Mouse (Mus musculus) embryonic facial prominence, embryonic 10.5 days (tissue): ENCODE results near the gene Abca7. TPM values are rescaled to one million over a fixed set of nuclear protein-coding genes. Genes with fewer than 3 reads are reported as not detected.
"Not testable (repeated sequence)": the region's sequence is repeated elsewhere in the genome, so short reads cannot be mapped to it uniquely, and the experiment has no call there.

Experiments used
- DNase-seq: peaks from one replicate; pipeline ENCODE4 v3.0.0-alpha.2; 2017; ENCODE audit warnings: low spot score
- H3K27ac ChIP-seq: fragments of 300-500 bp; sonication (generic); replicated peaks from 2 replicates; pipeline ENCODE4 v1.5.1; 2016; ENCODE audit warnings: mild to moderate bottlenecking
- H3K27me3 ChIP-seq: fragments of 300-500 bp; sonication (generic); replicated peaks from 2 replicates; pipeline ENCODE4 v1.6.1; 2016; ENCODE audit warnings: low read depth, mild to moderate bottlenecking; ENCODE audit not compliant: poor library complexity, severe bottlenecking
- H3K36me3 ChIP-seq: fragments of 300-500 bp; sonication (generic); replicated peaks from 2 replicates; pipeline ENCODE4 v1.6.1; 2016; ENCODE audit warnings: mild to moderate bottlenecking, moderate library complexity
- H3K4me1 ChIP-seq: fragments of 300-500 bp; sonication (generic); 2 replicates; pipeline ENCODE4 v1.6.1; 2016
- H3K4me3 ChIP-seq: fragments of 300-500 bp; sonication (generic); 2 replicates; pipeline ENCODE4 v1.5.1; 2016; ENCODE audit warnings: mild to moderate bottlenecking, moderate library complexity
- H3K9me3 ChIP-seq: fragments of 300-500 bp; sonication (generic); 2 replicates; pipeline ENCODE4 v1.6.1; 2016; ENCODE audit warnings: mild to moderate bottlenecking
- WGBS: fragments of 180-500 bp; shearing (Covaris S2); methylation state at CpG from one replicate; pipeline ENCODE4 v1.1.7; 2016; 5-methylcytosine and 5-hydroxymethylcytosine counted together
- polyA plus RNA-seq: library from polyadenylated mRNA; unstranded; fragments of >200 nt; fragmentation: Nextera tagmentation; extraction: Ambion mirVana; gene quantifications from 2 replicates; pipeline ENCODE4 v1.2.1, GENCODE M21; 2016

Gene Abca7
- polyA plus RNA-seq, 1 experiment from 2014 or later: 3.2 TPM

GRCm38 (mm10) chr10:80028521-80028846 is 32.2 kb downstream of the Abca7 start:
- Histone ChIP-seq H3K27ac (no peak overlapping the region), H3K9me3 (no peaks in the 10 kb centered on the region), H3K4me3 (no peak overlapping the region), H3K27me3 (no peaks in the 10 kb centered on the region), H3K36me3 (peaks cover 49% of the 10 kb centered on the region), H3K4me1 (peaks cover 16% of the 10 kb centered on the region; the same call in 1 of the 2 replicates)
- no peak for DNase-seq
- 93% methylated on average over 13 of the region's 13 CpGs for WGBS

GRCm38 (mm10) chr10:80030191-80030590 is 33.9 kb downstream of the Abca7 start:
- Histone ChIP-seq H3K27ac (no peak overlapping the region), H3K4me1 (peaks cover 22% of the 10 kb centered on the region; the same call in 1 of the 2 replicates)

DNA sequence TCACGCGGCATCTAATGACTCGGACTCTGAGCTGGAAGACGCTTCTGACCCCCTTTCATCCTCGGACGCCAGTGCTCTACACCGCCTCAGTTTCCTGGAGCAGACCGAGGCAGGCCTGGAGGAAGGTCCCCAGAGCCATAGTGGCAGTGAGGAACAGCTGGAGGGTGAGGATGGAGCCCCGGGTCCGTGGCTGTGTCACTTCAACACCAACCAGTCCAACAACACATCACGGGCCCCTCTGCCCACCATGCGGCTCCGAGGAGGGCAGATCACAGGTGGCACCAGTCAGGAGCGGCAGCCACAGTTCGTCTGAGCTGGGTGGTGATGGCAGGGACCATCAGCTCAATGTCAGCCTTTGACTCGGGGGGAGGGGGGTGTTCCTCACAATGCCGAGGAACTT is 34.4 kb downstream of the Abca7 start:
- no peak for DNase-seq
- Histone ChIP-seq H3K4me3 (no peak overlapping the region), H3K27ac (no peak overlapping the region), H3K27me3 (no peaks in the 10 kb centered on the region), H3K4me1 (peaks cover 18% of the 10 kb centered on the region; the same call in 1 of the 2 replicates), H3K36me3 (peaks cover 58% of the 10 kb centered on the region), H3K9me3 (no peaks in the 10 kb centered on the region)
- WGBS: 90% methylated on average over 17 of the region's 17 CpGs

More at GRCm38 (mm10) chr10:80030191-80030590, 33.9 kb downstream of the Abca7 start:
- Histone ChIP-seq H3K27me3 (no peaks in the 10 kb centered on the region), H3K36me3 (peaks cover 53% of the 10 kb centered on the region), H3K4me3 (no peak overlapping the region), H3K9me3 (no peaks in the 10 kb centered on the region)
- DNase-seq: no peak
- WGBS: 89% methylated on average over 9 of the region's 9 CpGs

DNA sequence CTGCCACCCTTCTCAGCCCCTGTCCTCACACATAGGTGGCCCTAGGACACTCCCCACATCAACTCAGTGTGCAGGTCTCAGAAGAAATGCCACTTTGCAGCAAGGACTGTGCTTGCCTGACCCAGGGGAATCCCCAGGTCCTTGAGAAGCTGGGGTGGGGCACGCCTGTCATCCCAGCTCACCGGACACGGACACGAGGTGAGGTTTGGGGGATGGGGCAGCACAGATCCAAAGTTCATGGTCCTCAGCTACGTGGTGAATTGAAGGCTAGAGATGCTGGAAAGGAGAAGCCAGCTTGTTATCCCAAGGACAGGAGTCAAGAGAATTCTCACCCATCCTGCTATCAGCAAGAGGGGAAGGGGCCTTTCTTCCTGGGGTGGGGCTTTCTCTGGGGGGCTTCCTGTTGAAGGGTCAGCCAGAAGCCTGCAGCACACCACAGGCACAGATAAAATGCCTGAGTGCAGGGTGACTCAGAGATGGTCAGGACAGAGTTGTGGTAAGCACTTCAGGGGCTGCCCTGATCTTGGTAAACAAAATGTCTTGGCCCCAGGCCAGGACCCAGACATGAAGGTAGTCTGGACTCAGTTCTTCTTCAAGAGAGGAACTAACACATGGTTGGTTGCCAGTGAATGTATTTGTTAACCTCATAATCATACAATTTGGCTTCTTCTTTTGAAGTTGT is 36.6 kb downstream of the Abca7 start:
- peak overlapping the region; percentile 5; the same call in 1 of the 2 replicates for H3K27ac ChIP-seq
- H3K36me3 ChIP-seq: peaks cover 62% of the 10 kb centered on the region
- WGBS: 74% methylated on average over 5 of the region's 5 CpGs

GRCm38 (mm10) chr10:80033511-80034391 is 37.5 kb downstream of the Abca7 start:
- DNase-seq: peak; percentile 39
- whole genome bisulfite sequencing: 50% methylated on average over 9 of the region's 9 CpGs
- peaks cover 62% of the 10 kb centered on the region for H3K36me3 ChIP-seq
- no peaks in the 10 kb centered on the region for H3K27me3 ChIP-seq
- H3K27ac ChIP-seq: no peak overlapping the region
- 0 out of 2 replicates have a peak overlapping the region, but pooled peaks have one; percentile 0 for H3K4me3 ChIP-seq
- H3K9me3 ChIP-seq: no peaks in the 10 kb centered on the region
- H3K4me1 ChIP-seq: peaks cover 23% of the 10 kb centered on the region

More for the DNA sequence above, 36.6 kb downstream of the Abca7 start:
- peaks cover 15% of the 10 kb centered on the region for H3K4me1 ChIP-seq
- H3K9me3 ChIP-seq: no peaks in the 10 kb centered on the region
- no peak for DNase-seq
- H3K27me3 ChIP-seq: no peaks in the 10 kb centered on the region
- H3K4me3 ChIP-seq: no peak overlapping the region

DNA sequence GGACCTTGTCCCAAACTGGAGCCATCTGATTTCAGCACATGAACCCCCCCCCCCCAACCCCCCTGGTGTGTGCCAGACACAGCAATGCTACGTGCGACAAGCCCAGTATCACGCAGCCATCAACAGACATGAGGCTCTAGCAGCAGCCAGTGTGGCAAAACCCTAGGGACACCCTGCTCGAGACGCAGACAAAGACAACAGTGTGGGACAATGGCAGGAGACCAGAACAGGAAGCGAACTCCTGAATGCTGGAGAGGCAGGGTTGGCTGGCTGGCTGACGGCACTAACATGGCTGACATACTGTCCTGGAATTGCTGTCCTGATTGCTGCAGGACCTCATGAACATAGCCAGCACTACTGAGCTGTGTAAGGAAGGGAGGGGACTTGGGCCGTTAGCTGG is 38.9 kb downstream of the Abca7 start:
- Histone ChIP-seq H3K27ac (no peak overlapping the region), H3K36me3 (peaks cover 51% of the 10 kb centered on the region)
- no peak for DNase-seq

GRCm38 (mm10) chr10:80035686-80036085 is 39.4 kb downstream of the Abca7 start:
- no peaks in the 10 kb centered on the region for H3K9me3 ChIP-seq
- 93% methylated on average over 5 of the region's 5 CpGs for WGBS
- H3K4me3 ChIP-seq: no peak overlapping the region
- no peak overlapping the region for H3K27ac ChIP-seq
- peaks cover 28% of the 10 kb centered on the region for H3K4me1 ChIP-seq
- H3K36me3 ChIP-seq: peaks cover 49% of the 10 kb centered on the region
- no peak for DNase-seq
- no peaks in the 10 kb centered on the region for H3K27me3 ChIP-seq

More for the DNA sequence above, 38.9 kb downstream of the Abca7 start:
- no peak overlapping the region for H3K4me3 ChIP-seq
- H3K27me3 ChIP-seq: no peaks in the 10 kb centered on the region
- H3K9me3 ChIP-seq: no peaks in the 10 kb centered on the region
- 81% methylated on average over 8 of the region's 8 CpGs for WGBS
- peaks cover 28% of the 10 kb centered on the region for H3K4me1 ChIP-seq

DNA sequence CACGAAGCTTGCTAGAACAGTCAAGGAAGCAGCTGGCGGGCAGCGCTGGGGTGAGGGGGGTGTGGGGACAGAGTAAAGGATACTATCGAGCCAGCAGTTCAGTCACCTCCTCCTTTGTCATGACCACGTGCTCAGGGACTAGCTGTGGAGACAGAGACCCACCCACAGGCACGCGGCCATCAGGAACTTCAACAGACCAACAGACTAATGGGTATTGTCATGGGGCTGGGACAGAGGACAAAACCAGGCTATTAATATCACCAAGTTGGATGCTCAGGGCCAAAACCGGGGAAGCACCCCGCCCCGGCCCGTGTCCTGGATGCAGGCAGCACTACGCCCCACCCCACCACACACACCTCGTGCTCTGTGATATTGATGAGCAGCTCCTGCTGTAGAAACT is 40.5 kb downstream of the Abca7 start:
- peaks cover 28% of the 10 kb centered on the region for H3K4me1 ChIP-seq
- H3K27me3 ChIP-seq: no peaks in the 10 kb centered on the region
- no peak overlapping the region for H3K4me3 ChIP-seq
- no peak overlapping the region for H3K27ac ChIP-seq
- no peak for DNase-seq
- WGBS: 93% methylated on average over 13 of the region's 13 CpGs
- no peaks in the 10 kb centered on the region for H3K9me3 ChIP-seq
- H3K36me3 ChIP-seq: peaks cover 43% of the 10 kb centered on the region

GRCm38 (mm10) chr10:80039559-80039979 is 43.3 kb downstream of the Abca7 start, which contains the start of gene Polr2e:
Gene Polr2e (minus strand): TSS chr10:80039795.
- peak within 1 kb of the TSS; percentile 86 for H3K27ac ChIP-seq
- no peaks in the 10 kb centered on the region for H3K27me3 ChIP-seq
- DNase-seq: peak; percentile 98
- WGBS: under 1% methylated on average over 40 of the region's 40 CpGs
- peaks cover 40% of the 10 kb centered on the region for H3K36me3 ChIP-seq
- peak within 1 kb of the TSS; percentile 81 for H3K4me3 ChIP-seq
- no peaks in the 10 kb centered on the region for H3K9me3 ChIP-seq
- peaks cover 22% of the 10 kb centered on the region for H3K4me1 ChIP-seq

GRCm38 (mm10) chr10:80041409-80042060 is 45.2 kb downstream of the Abca7 start:
- H3K27ac ChIP-seq, H3K4me3 ChIP-seq, H3K9me3 ChIP-seq, H3K27me3 ChIP-seq, DNase-seq: not testable (repeated sequence)
- 84% methylated on average over 8 of the region's 8 CpGs for WGBS
- peaks cover 21% of the 10 kb centered on the region for H3K36me3 ChIP-seq
- peaks cover 23% of the 10 kb centered on the region for H3K4me1 ChIP-seq

DNA sequence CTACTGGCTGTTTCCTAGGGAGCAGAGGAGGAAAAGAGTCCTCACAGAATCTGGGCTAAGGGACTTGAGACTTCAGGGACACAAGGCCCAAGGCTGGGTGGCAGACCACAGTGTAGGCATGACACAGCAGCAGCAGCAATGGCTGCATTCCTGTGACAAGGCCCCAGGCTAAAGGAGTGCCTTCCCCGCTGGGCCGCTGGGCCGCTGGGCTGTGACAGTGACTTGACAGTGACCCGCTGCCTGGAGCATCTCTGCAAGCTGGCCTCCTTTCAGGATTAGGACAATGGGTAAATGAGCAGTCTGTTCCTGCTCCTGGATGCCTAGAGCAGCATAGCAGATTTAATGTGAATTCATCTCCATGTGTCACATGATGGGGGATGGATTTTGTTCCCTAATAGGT is 47.8 kb downstream of the Abca7 start:
- WGBS: 29% methylated on average over 4 of the region's 4 CpGs
- H3K27ac ChIP-seq: peak overlapping the region; percentile 65; the same call in 1 of the 2 replicates
- H3K4me3 ChIP-seq: no peak overlapping the region
- no peaks in the 10 kb centered on the region for H3K9me3 ChIP-seq
- 0 out of 2 replicates have a peak, but pooled peaks cover 10% of the 10 kb centered on the region for H3K27me3 ChIP-seq
- peaks cover 33% of the 10 kb centered on the region for H3K4me1 ChIP-seq
- no peak for DNase-seq
- no peaks in the 10 kb centered on the region for H3K36me3 ChIP-seq

GRCm38 (mm10) chr10:80045364-80045763 is 49.1 kb downstream of the Abca7 start:
- H3K4me1 ChIP-seq: peaks cover 43% of the 10 kb centered on the region
- 72% methylated on average over 4 of the region's 4 CpGs for WGBS
- H3K27ac ChIP-seq, DNase-seq, H3K9me3 ChIP-seq, H3K36me3 ChIP-seq, H3K27me3 ChIP-seq: not testable (repeated sequence)
- H3K4me3 ChIP-seq: 0 out of 2 replicates have a peak overlapping the region, but pooled peaks have one; percentile 1
